Mouse (Mus musculus): ENCODE data around the gene Aqp11. TPM values are rescaled to one million over a fixed set of nuclear protein-coding genes. Genes with fewer than 3 reads are reported as not detected.

Aqp11 gene
- 4.9 and 5.8 TPM in 2 replicates for polyA plus RNA-seq (2012; rRNA removed)

DNA sequence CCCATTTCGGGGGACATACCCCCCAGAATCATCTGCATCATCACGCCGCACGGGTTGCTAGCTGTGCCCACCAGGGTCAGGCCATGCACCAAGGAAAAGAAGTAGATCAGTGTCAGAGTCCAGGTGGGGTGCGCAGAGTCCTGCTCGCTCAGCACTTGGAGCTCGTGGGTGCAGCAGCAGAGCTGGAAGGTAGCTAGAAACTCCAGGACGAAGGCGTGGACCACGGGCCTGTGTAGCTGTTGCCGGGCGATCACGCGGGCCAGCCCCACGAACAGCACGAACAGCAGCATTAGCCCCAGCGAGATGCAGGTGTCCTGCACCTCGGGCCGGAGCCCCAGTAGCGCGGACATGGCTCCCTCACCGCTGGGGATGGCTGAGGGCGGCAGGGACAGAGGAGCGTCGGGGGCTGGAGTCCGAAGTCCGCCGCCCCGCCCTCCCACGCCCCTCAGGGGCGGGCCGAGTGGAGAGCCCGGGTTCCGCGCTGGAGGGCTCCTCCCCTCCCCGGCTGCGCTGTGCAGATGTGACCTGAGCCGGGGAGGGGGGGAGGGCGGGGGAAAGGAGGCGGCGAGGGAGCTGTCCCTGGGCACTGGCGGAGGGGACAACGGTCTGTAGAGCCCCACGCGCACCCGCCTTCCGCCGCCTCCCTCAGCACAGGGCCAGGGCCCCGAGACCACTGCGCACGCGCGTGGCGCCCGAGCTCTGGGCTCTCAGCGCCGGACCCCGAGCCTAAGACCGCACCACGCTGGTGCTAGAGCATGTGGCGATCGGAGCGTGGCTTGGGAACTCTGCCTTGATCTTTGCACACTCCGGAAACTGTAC, at the start of gene Aqp11:
Aqp11 (minus strand) TSS at position 652 of the 819 bp plus-strand sequence.

DNA sequence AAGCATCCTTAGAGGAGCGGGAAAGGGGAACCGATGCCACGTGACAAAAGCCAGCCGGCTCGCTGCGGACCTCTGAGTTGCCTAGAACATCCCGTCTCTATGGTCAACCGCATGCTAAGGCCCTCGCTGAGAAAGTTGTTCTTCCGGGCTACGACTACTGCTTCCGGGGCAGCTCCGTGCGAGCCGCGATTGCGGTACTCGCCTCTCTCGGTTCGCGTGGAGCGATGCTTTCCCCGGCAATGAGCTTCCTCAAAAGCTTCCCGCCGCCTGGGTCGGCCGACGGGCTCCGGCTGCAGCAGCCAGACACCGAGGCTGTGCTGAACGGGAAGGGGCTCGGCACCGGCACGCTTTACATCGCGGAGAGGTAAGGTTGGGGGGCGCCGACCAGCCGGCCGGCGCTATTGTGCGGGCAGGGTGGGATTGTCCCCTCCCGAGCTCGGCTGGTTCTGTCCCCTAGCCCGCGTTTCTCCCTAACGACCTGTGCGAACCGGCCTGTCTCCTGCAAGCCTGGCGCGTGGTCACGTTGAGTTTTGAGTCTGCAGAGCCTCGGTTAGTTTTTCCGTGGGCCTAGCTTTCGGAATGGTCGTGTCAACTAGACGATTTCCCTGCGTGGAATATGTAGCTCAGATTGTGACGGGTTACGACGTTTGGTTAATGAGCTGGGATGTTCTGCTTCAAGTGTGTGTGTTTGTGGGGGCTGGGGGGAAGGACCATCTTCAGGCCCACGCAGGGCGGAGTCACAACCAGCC, 41.4 kb downstream of the Aqp11 start, which contains the start of gene Clns1a:
Clns1a (plus strand) TSS at position 129 of the 749 bp plus-strand sequence.

Other genes with a start within 250 kb of the Aqp11 start
- gene Aamdc, start 158.8 kb downstream of the Aqp11 start, polyA plus RNA-seq (2012; rRNA removed) = 13.5 and 15.1 TPM in 2 replicates
- gene Rsf1, start 158.4 kb downstream of the Aqp11 start, polyA plus RNA-seq (2012; rRNA removed) = 1.5 and 2.0 TPM in 2 replicates
- 25.1 and 27.0 TPM in 2 replicates for gene Clns1a, start 41.7 kb downstream of the Aqp11 start, polyA plus RNA-seq (2012; rRNA removed)
- 6.8 and 7.4 TPM in 2 replicates for gene Pak1, start 50.3 kb upstream of the Aqp11 start, polyA plus RNA-seq (2012; rRNA removed)
- gene Gdpd4, start 181.7 kb upstream of the Aqp11 start, polyA plus RNA-seq (2012; rRNA removed) = not detected in 2 replicates